Comparison of ENCODE assay signal across 1 mouse cellular context in the genomic region with DNA sequence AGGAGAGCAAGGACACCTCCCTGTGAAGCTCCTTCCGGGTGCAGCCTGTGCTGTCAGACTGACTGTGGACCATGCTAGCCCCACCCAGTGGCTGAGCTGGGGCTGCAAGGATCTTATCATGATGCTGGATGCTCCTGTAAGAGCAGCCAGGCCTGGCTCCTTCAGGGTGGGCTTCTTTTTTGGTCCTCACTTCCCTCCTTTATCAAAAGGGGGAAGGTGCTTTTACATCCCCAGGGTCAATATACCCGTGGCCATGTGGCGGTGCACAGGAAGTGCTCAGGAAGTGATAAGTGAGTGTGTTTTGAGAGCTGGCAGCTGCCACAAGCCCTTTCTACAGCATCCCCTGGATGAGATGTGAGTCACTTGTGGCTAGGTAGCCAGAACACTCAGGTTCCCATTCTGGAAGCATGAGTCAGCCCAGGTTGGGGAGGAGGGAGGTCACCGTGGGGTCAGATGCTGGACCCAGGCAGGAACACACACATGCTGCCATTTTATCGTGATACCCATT.
TF ChIP-seq lines count a peak whose summit lies in the region.

No protein-coding gene starts in this region.

TF ChIP-seq in CH12.LX, 34 proteins besides CTCF, POLR2A, EP300 and RAD21 (continued from another document):
- TF ChIP-seq ZC3H11A (IDR thresholded peaks at IDR 0.05; ENCODE audit: low read depth, low read length) (no peak), UBTF (IDR thresholded peaks at IDR 0.05; ENCODE audit: low read depth, low read length) (no peak), MAFK (IDR thresholded peaks at IDR 0.05; ENCODE audit: insufficient replicate concordance, low read length) (no peak), JUND (conservative IDR thresholded peaks at IDR 0.05; ENCODE audit: low read depth, low read length) (no peak), IRF4 (IDR thresholded peaks at IDR 0.05; ENCODE audit: low read depth, low read length) (no peak), BHLHE40 (IDR thresholded peaks at IDR 0.05; ENCODE audit: low read depth, low read length) (peak; percentile 28), POLR2AphosphoS2 (IDR thresholded peaks at IDR 0.05; ENCODE audit: low read depth, low read length) (no peak), E2F4 (IDR thresholded peaks at IDR 0.05; ENCODE audit: insufficient replicate concordance, low read depth, low read length) (no peak), GABPA (IDR thresholded peaks at IDR 0.05; ENCODE audit: insufficient replicate concordance, low read depth, low read length) (no peak), KAT2A (IDR thresholded peaks at IDR 0.05; ENCODE audit: insufficient replicate concordance, low read length) (no peak), RCOR1 (conservative IDR thresholded peaks at IDR 0.05; ENCODE audit: low read depth, low read length) (no peak), ZNF384 (IDR thresholded peaks at IDR 0.05; ENCODE audit: low read depth, low read length) (no peak), JUN (IDR thresholded peaks at IDR 0.05; ENCODE audit: insufficient read depth, low read depth, low read length) (no peak), MXI1 (IDR thresholded peaks at IDR 0.05; ENCODE audit: low read depth, low read length) (no peak), ZKSCAN1 (IDR thresholded peaks at IDR 0.05; ENCODE audit: borderline replicate concordance, low read depth, low read length) (no peak), SMC3 (IDR thresholded peaks at IDR 0.05; ENCODE audit: low read depth, low read length) (peak; percentile 56), HCFC1 (IDR thresholded peaks at IDR 0.05; ENCODE audit: low read depth, low read length) (no peak), MEF2A (IDR thresholded peaks at IDR 0.05; ENCODE audit: borderline replicate concordance, low read depth, low read length) (peak; percentile 41; the same call in 1 of the 2 replicates), ZMIZ1 (IDR thresholded peaks at IDR 0.05; ENCODE audit: low read depth, low read length) (no peak)
